ENCODE assay signal across 29 mouse cellular contexts in genomic region chr8:92670656-92671195, GRCm38 (mm10). TPM values are rescaled to one million over a fixed set of nuclear protein-coding genes. Genes with fewer than 3 reads are reported as not detected.
DNase-seq lines count a peak whose midpoint lies in the region; ATAC-seq and TF ChIP-seq lines count a peak whose summit lies in the region.
"Had no signal": no experiment of that assay in that cellular context is flagged by ENCODE, and none has a peak within 500 bp of the region (broad histone marks: within the 10 kb centered on the region; RNA-seq: fewer than 3 reads in every experiment).

No protein-coding gene starts in this region.

- H3K4me1 ChIP-seq in forebrain, embryonic 13.5 days = peaks cover 33% of the 10 kb centered on the region
- peaks cover 18% of the 10 kb centered on the region for H3K4me1 ChIP-seq in forebrain, embryonic 11.5 days (replicated peaks; ENCODE audit: control insufficient read depth, insufficient read depth, low read length)
- H3K4me1 ChIP-seq in forebrain, postnatal 0 days (ENCODE audit: insufficient read depth) = no peaks in the 10 kb centered on the region
- H3K4me1 ChIP-seq in midbrain, embryonic 11.5 days (ENCODE audit: control insufficient read depth, insufficient read depth, low read length) = peaks cover 38% of the 10 kb centered on the region
- peaks cover 9% of the 10 kb centered on the region; the same call in 1 of the 2 replicates for H3K4me1 ChIP-seq in midbrain, postnatal 0 days (ENCODE audit: insufficient read depth, low read length)
- peaks cover 37% of the 10 kb centered on the region for H3K4me1 ChIP-seq in embryonic facial prominence, embryonic 10.5 days

- ATAC-seq in forebrain, embryonic 13.5 days = no peak
- no peak for ATAC-seq in forebrain, embryonic 11.5 days (replicated peaks; ENCODE audit: low FRiP score)
- ATAC-seq in forebrain, postnatal 0 days = no peak
- no peak for ATAC-seq in midbrain, embryonic 11.5 days (ENCODE audit: low FRiP score)
- ATAC-seq in midbrain, postnatal 0 days (ENCODE audit: low FRiP score) = no peak
- ATAC-seq: inflammation-experienced regulatory T-cells, adult 6 months had no signal

- TF ChIP-seq CTCF in forebrain, postnatal 0 days (IDR thresholded peaks at IDR 0.05; ENCODE audit: low read depth) = no peak
- no peak for TF ChIP-seq CTCF in midbrain, postnatal 0 days (IDR thresholded peaks at IDR 0.05)
- no peak for TF ChIP-seq CTCF in layer of hippocampus, adult 2 months (conservative IDR thresholded peaks at IDR 0.05)

- WGBS in forebrain, embryonic 13.5 days = 11% methylated on average over 12 of the region's 12 CpGs
- 21% methylated on average over 12 of the region's 12 CpGs for WGBS in forebrain, embryonic 11.5 days
- WGBS in forebrain, postnatal 0 days = 12% methylated on average over 12 of the region's 12 CpGs
- 18% methylated on average over 12 of the region's 12 CpGs for WGBS in midbrain, embryonic 11.5 days
- WGBS in midbrain, postnatal 0 days = 21% methylated on average over 12 of the region's 12 CpGs
- 52% methylated on average over 12 of the region's 12 CpGs for WGBS in embryonic facial prominence, embryonic 10.5 days

- no peak for DNase-seq in forebrain, embryonic 11.5 days (ENCODE audit: low spot score)
- DNase-seq in forebrain, postnatal 0 days = peak; percentile 39
- peak; percentile 90 for DNase-seq in midbrain, embryonic 11.5 days (ENCODE audit: low spot score, missing footprints)
- DNase-seq in midbrain, postnatal 0 days (ENCODE audit: low spot score) = no peak
- no peak for DNase-seq in natural killer cell, adult 2 months (ENCODE audit: low spot score in 2 of 2)
- DNase-seq in embryonic facial prominence, embryonic 10.5 days (ENCODE audit: low spot score) = no peak
- DNase-seq in layer of hippocampus, adult 2 months (ENCODE audit: low spot score in 2 of 2) = no peak
- DNase-seq: adrenal gland, postnatal 25 days; cerebellum, adult 11 months; cerebellum, adult 9-11 months; gastrocnemius, postnatal 36 days; heart, adult 2 months; kidney, adult 9 months; kidney, postnatal 25 days; layer of hippocampus, postnatal 36 days; liver, embryonic 13.5 days; lung, adult 2 months; lung, postnatal 14 days; right cerebral cortex, postnatal 25 days; thymus, postnatal 14 days had no signal

- no peak overlapping the region for H3K27ac ChIP-seq in forebrain, embryonic 13.5 days
- H3K27ac ChIP-seq in forebrain, embryonic 11.5 days (ENCODE audit: low read depth, low read length) = no peak overlapping the region
- no peak overlapping the region for H3K27ac ChIP-seq in forebrain, postnatal 0 days (ENCODE audit: low read depth, low read length)
- H3K27ac ChIP-seq in midbrain, embryonic 11.5 days (ENCODE audit: low read depth, low read length) = no peak overlapping the region
- no peak overlapping the region for H3K27ac ChIP-seq in midbrain, postnatal 0 days (ENCODE audit: low read depth, low read length)
- H3K27ac ChIP-seq in embryonic facial prominence, embryonic 10.5 days (replicated peaks) = no peak overlapping the region
- H3K27ac ChIP-seq in layer of hippocampus, adult 2 months = no peak overlapping the region
- H3K27ac ChIP-seq: heart, adult 2 months; limb, embryonic 12.5 days; liver, embryonic 13.5 days had no signal

- no peak overlapping the region for H3K9ac ChIP-seq in forebrain, embryonic 13.5 days
- H3K9ac ChIP-seq in forebrain, embryonic 11.5 days (ENCODE audit: low read length) = no peak overlapping the region
- no peak overlapping the region for H3K9ac ChIP-seq in forebrain, postnatal 0 days
- no peak overlapping the region for H3K9ac ChIP-seq in midbrain, embryonic 11.5 days (ENCODE audit: low read length)
- H3K9ac ChIP-seq in midbrain, postnatal 0 days (replicated peaks; ENCODE audit: low read length, poor library complexity, severe bottlenecking) = no peak overlapping the region
- H3K9ac ChIP-seq: limb, embryonic 12.5 days; liver, embryonic 13.5 days had no signal

- H3K27me3 ChIP-seq in forebrain, embryonic 13.5 days = peaks cover 70% of the 10 kb centered on the region
- H3K27me3 ChIP-seq in forebrain, embryonic 11.5 days (ENCODE audit: control insufficient read depth, insufficient read depth, low read length) = peaks cover 48% of the 10 kb centered on the region
- peaks cover 64% of the 10 kb centered on the region for H3K27me3 ChIP-seq in forebrain, postnatal 0 days (ENCODE audit: insufficient read depth, low read length)
- H3K27me3 ChIP-seq in midbrain, embryonic 11.5 days (ENCODE audit: control insufficient read depth, insufficient read depth, low read length) = peaks cover 17% of the 10 kb centered on the region
- peaks cover 23% of the 10 kb centered on the region for H3K27me3 ChIP-seq in midbrain, postnatal 0 days (ENCODE audit: insufficient read depth, low read length)
- peaks cover 97% of the 10 kb centered on the region for H3K27me3 ChIP-seq in embryonic facial prominence, embryonic 10.5 days (replicated peaks; ENCODE audit: low read depth, poor library complexity, severe bottlenecking)

- H3K4me3 ChIP-seq in forebrain, embryonic 13.5 days = no peak overlapping the region
- no peak overlapping the region for H3K4me3 ChIP-seq in forebrain, embryonic 11.5 days (ENCODE audit: low read depth, low read length)
- no peak overlapping the region for H3K4me3 ChIP-seq in forebrain, postnatal 0 days (ENCODE audit: low read depth, low read length)
- H3K4me3 ChIP-seq in midbrain, embryonic 11.5 days (ENCODE audit: low read depth, low read length) = no peak overlapping the region
- no peak overlapping the region for H3K4me3 ChIP-seq in midbrain, postnatal 0 days (ENCODE audit: low read depth, low read length)
- no peak overlapping the region for H3K4me3 ChIP-seq in embryonic facial prominence, embryonic 10.5 days
- no peak overlapping the region for H3K4me3 ChIP-seq in layer of hippocampus, adult 2 months
- H3K4me3 ChIP-seq: heart, adult 2 months; limb, embryonic 12.5 days; liver, embryonic 13.5 days had no signal

- no peaks in the 10 kb centered on the region for H3K36me3 ChIP-seq in forebrain, embryonic 13.5 days (ENCODE audit: poor library complexity, severe bottlenecking)
- H3K36me3 ChIP-seq in forebrain, embryonic 11.5 days (ENCODE audit: control insufficient read depth, insufficient read depth, low read length) = no peaks in the 10 kb centered on the region
- no peaks in the 10 kb centered on the region for H3K36me3 ChIP-seq in forebrain, postnatal 0 days (ENCODE audit: insufficient read depth)
- no peaks in the 10 kb centered on the region for H3K36me3 ChIP-seq in midbrain, embryonic 11.5 days (ENCODE audit: control insufficient read depth, insufficient read depth, low read length)
- no peaks in the 10 kb centered on the region for H3K36me3 ChIP-seq in midbrain, postnatal 0 days (ENCODE audit: insufficient read depth, low read length)
- H3K36me3 ChIP-seq in embryonic facial prominence, embryonic 10.5 days (replicated peaks) = no peaks in the 10 kb centered on the region
- H3K36me3 ChIP-seq: limb, embryonic 12.5 days; liver, embryonic 13.5 days had no signal

- no peaks in the 10 kb centered on the region for H3K9me3 ChIP-seq in forebrain, embryonic 13.5 days (replicated peaks)
- H3K9me3 ChIP-seq in forebrain, embryonic 11.5 days (ENCODE audit: control insufficient read depth, low read length) = no peaks in the 10 kb centered on the region
- no peaks in the 10 kb centered on the region for H3K9me3 ChIP-seq in forebrain, postnatal 0 days (ENCODE audit: low read length)
- no peaks in the 10 kb centered on the region for H3K9me3 ChIP-seq in midbrain, embryonic 11.5 days (ENCODE audit: control insufficient read depth, low read length)
- no peaks in the 10 kb centered on the region for H3K9me3 ChIP-seq in midbrain, postnatal 0 days (ENCODE audit: low read length)
- no peaks in the 10 kb centered on the region for H3K9me3 ChIP-seq in embryonic facial prominence, embryonic 10.5 days
- H3K9me3 ChIP-seq: limb, embryonic 12.5 days; liver, embryonic 13.5 days had no signal

- H3K4me2 ChIP-seq in forebrain, embryonic 13.5 days = peak overlapping the region; percentile 30
- H3K4me2 ChIP-seq in forebrain, embryonic 11.5 days (ENCODE audit: low read depth, low read length, severe bottlenecking) = no peak overlapping the region; the same call in 1 of the 2 replicates
- 0 out of 2 replicates have a peak overlapping the region, but pooled peaks have one; percentile 10 for H3K4me2 ChIP-seq in forebrain, postnatal 0 days (ENCODE audit: low read depth)
- peak overlapping the region; percentile 19; the same call in 1 of the 2 replicates for H3K4me2 ChIP-seq in midbrain, embryonic 11.5 days
- peak overlapping the region; percentile 33 for H3K4me2 ChIP-seq in midbrain, postnatal 0 days (ENCODE audit: low read depth, low read length, poor library complexity, severe bottlenecking)
- H3K4me2 ChIP-seq: limb, embryonic 12.5 days; liver, embryonic 13.5 days had no signal

RNA-seq across cellular contexts. Expression of gene Irx6, which starts 3.4 kb away (rescaled TPM):
- polyA plus RNA-seq in forebrain, embryonic 13.5 days (2015; fragmentation: Nextera tagmentation; extraction: Ambion mirVana) = 0.27 and 0.69 TPM in 2 replicates
- 0.15 and 0.36 TPM in 2 replicates for polyA plus RNA-seq in forebrain, embryonic 11.5 days (2014; fragmentation: Nextera tagmentation; extraction: Ambion mirVana)
- 0.46 and 1.4 TPM in 2 replicates for total RNA-seq in forebrain, postnatal 0 days (2014; rRNA removed)
- 0.11 and 0.68 TPM in 2 replicates for polyA plus RNA-seq in forebrain, postnatal 0 days (2015; fragmentation: Nextera tagmentation; extraction: Ambion mirVana)
- 2.3 and 2.6 TPM in 2 replicates for polyA plus RNA-seq in midbrain, embryonic 11.5 days (2014; fragmentation: Nextera tagmentation; extraction: Ambion mirVana)
- 4.4 and 6.6 TPM in 2 replicates for total RNA-seq in midbrain, postnatal 0 days (2014; rRNA removed)
- 4.0 and 5.4 TPM in 2 replicates for polyA plus RNA-seq in midbrain, postnatal 0 days (2015; fragmentation: Nextera tagmentation; extraction: Ambion mirVana)
- 0.11 and 0.37 TPM in 2 replicates for polyA plus RNA-seq in embryonic facial prominence, embryonic 10.5 days (2016; fragmentation: Nextera tagmentation; extraction: Ambion mirVana)
- under 1 TPM; 0.10 to 0.38 TPM for total RNA-seq in layer of hippocampus, adult 2 months (2021)
- total RNA-seq: adrenal gland, postnatal 25 days; common myeloid progenitor, adult 5-6 weeks; gastrocnemius, postnatal 36 days; heart, adult 2 months; heart, postnatal 25 days; megakaryocyte progenitor cell, adult 5-6 weeks; monocyte, adult 5-6 weeks had no signal
- polyA plus RNA-seq: inflammation-experienced regulatory T-cells, adult 6 months; liver, embryonic 13.5 days; lung, adult 2 months; spleen, adult 2 months; testis, adult 2 months had no signal

Comparison
In these comparisons a context has a peak if more than half of its experiments do, and no peak if none do; other contexts are left out.
1. DNase-seq: peak in forebrain, postnatal 0 days (single experiment) and midbrain, embryonic 11.5 days (single experiment); none in forebrain, embryonic 11.5 days (single experiment), midbrain, postnatal 0 days (single experiment), natural killer cell, adult 2 months (0 of 2), embryonic facial prominence, embryonic 10.5 days (single experiment) and layer of hippocampus, adult 2 months (0 of 2).